Mouse (Mus musculus) hindbrain, embryonic 14.5 days (tissue): Measurements from ENCODE around the gene Dglucy. TPM values are rescaled to one million over a fixed set of nuclear protein-coding genes. Genes with fewer than 3 reads are reported as not detected.

Experiments used
- ATAC-seq: fragments of 200-750 bp; cut with Nextera tagmentation; 2 replicates; pipeline ENCODE4 v1.8.0; 2017; ENCODE audit warnings: moderate number of reproducible peaks, mild to moderate bottlenecking, moderate TSS enrichment, moderate library complexity; ENCODE audit not compliant: low FRiP score
- DNase-seq: peaks from one replicate; pipeline ENCODE4 v3.0.0-alpha.2; 2015; ENCODE audit warnings: low spot score
- H3K27ac ChIP-seq: fragments of 300-500 bp; sonication (generic); 2 replicates; pipeline ENCODE4 v1.5.1; 2014; ENCODE audit warnings: mild to moderate bottlenecking, moderate library complexity
- H3K27me3 ChIP-seq: fragments of 300-500 bp; sonication (generic); 2 replicates; pipeline ENCODE4 v1.6.1; 2014; ENCODE audit warnings: mild to moderate bottlenecking, low read length, mixed read lengths; ENCODE audit not compliant: control insufficient read depth, insufficient read depth
- H3K36me3 ChIP-seq: fragments of 300-500 bp; sonication (generic); replicated peaks from 2 replicates; pipeline ENCODE4 v1.6.1; 2014; ENCODE audit not compliant: control insufficient read depth, insufficient read depth
- H3K4me1 ChIP-seq: fragments of 300-500 bp; sonication (generic); replicated peaks from 2 replicates; pipeline ENCODE4 v1.6.1; 2014; ENCODE audit warnings: antibody characterized with exemption, low read length, mixed read lengths; ENCODE audit not compliant: control insufficient read depth, insufficient read depth
- H3K4me2 ChIP-seq: fragments of 300-500 bp; sonication (generic); replicated peaks from 2 replicates; pipeline ENCODE4 v1.6.1; 2014; ENCODE audit warnings: mild to moderate bottlenecking, moderate library complexity
- H3K4me3 ChIP-seq: fragments of 300-500 bp; sonication (generic); replicated peaks from 2 replicates; pipeline ENCODE4 v1.5.1; 2014; ENCODE audit warnings: mild to moderate bottlenecking, low read length
- H3K9ac ChIP-seq: fragments of 300-500 bp; sonication (generic); 2 replicates; pipeline ENCODE4 v1.6.1; 2014
- H3K9me3 ChIP-seq: fragments of 300-500 bp; sonication (generic); 2 replicates; pipeline ENCODE4 v1.6.1; 2016; ENCODE audit warnings: low read length; ENCODE audit not compliant: control insufficient read depth
- WGBS: fragments of 180-500 bp; shearing (Covaris S2); extraction: QIAGEN DNeasy Blood & Tissue Kit; methylation state at CpG from one replicate; pipeline ENCODE4 v1.1.7; 2014; 5-methylcytosine and 5-hydroxymethylcytosine counted together
- polyA plus RNA-seq: library from polyadenylated mRNA; unstranded; fragments of >200 nt; fragmentation: Nextera tagmentation; extraction: Ambion mirVana; gene quantifications from 2 replicates; pipeline ENCODE4 v1.2.1, GENCODE M21; 2014

Dglucy gene
- polyA plus RNA-seq, 1 experiment from 2014 or later: 3.2 TPM

DNA sequence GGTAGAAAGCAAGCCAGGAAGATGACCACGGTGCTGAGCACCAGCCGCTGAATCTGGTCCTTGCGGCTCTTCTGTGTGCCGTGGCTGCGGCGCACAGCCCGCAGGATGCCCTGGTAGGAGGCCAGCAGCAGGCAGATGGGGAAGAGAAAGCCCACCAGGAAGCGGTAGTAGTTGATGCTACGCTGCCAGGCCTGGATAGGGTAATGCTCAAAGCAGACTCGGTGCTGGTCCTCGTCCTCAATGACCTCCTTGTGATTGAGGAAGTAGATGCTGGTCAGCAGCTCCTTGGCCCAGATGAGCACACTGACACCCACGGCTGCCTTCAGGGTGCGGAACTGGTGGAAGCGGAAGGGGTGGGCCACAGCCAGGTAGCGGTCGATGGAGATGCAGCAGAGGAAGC lies 99.7 kb downstream of the Dglucy start:
- WGBS: 93% methylated on average over 16 of the region's 16 CpGs

DNA sequence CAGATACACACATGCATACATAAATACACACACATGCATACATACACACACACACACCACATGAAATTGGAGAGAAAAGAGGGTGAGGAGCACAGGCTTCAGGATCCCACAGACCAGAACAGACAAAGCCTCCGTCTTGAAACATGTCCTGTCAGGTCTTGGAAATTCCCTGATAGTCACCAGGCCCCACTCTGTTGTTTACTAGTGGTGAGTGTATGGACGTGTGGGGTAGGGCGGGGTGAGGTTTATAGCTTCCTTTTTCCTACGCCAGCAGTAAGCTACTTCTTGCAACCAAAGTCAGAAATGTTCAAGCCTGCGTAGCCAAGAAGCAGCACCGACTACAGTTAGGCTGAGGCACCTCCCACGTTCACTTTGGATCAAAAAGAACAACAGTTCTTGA lies 104.3 kb downstream of the Dglucy start:
- peaks cover 6% of the 10 kb centered on the region; the same call in 1 of the 2 replicates for H3K4me1 ChIP-seq
- H3K4me2 ChIP-seq: no peak overlapping the region
- WGBS: 88% methylated on average over 7 of the region's 7 CpGs
- no peaks in the 10 kb centered on the region for H3K36me3 ChIP-seq
- H3K9ac ChIP-seq: no peak overlapping the region
- ATAC-seq (no peak), DNase-seq (no peak)
- no peak overlapping the region for H3K4me3 ChIP-seq
- H3K27me3 ChIP-seq: no peaks in the 10 kb centered on the region
- H3K27ac ChIP-seq: no peak overlapping the region
- no peaks in the 10 kb centered on the region for H3K9me3 ChIP-seq

More for the DNA sequence above, 99.7 kb downstream of the Dglucy start:
- H3K36me3 ChIP-seq: no peaks in the 10 kb centered on the region
- no peak for DNase-seq
- no peaks in the 10 kb centered on the region for H3K9me3 ChIP-seq
- no peak overlapping the region for H3K27ac ChIP-seq
- no peaks in the 10 kb centered on the region for H3K4me1 ChIP-seq
- no peaks in the 10 kb centered on the region for H3K27me3 ChIP-seq
- no peak for ATAC-seq
- H3K9ac ChIP-seq: no peak overlapping the region
- no peak overlapping the region for H3K4me2 ChIP-seq
- no peak overlapping the region for H3K4me3 ChIP-seq

DNA sequence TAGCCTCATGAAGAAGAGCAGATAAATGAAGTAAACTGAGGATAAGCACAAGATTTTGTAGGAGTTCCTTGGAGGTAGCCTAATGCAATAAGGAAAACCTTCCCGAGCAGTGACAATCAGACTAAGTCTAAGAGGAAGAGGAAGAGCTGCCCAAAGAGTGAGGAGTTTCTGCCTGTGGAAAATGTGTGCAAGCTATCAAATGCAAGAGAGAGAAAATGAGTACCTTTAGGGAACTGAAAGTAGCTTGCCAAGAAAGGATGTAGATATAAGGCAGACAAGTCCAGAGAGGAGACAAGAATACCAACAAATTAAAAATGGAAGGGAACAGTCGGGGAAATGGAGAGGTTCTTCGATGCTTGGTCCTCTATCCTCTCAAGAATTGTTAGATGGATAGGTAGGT lies 106.7 kb downstream of the Dglucy start:
- Histone ChIP-seq H3K9ac (no peak overlapping the region), H3K4me2 (no peak overlapping the region), H3K4me1 (peaks cover 6% of the 10 kb centered on the region; the same call in 1 of the 2 replicates), H3K9me3 (no peaks in the 10 kb centered on the region), H3K36me3 (no peaks in the 10 kb centered on the region), H3K27me3 (no peaks in the 10 kb centered on the region), H3K27ac (no peak overlapping the region), H3K4me3 (no peak overlapping the region)
- DNase-seq (no peak), ATAC-seq (no peak)
- WGBS: 92% methylated on average over 3 of the region's 3 CpGs

DNA sequence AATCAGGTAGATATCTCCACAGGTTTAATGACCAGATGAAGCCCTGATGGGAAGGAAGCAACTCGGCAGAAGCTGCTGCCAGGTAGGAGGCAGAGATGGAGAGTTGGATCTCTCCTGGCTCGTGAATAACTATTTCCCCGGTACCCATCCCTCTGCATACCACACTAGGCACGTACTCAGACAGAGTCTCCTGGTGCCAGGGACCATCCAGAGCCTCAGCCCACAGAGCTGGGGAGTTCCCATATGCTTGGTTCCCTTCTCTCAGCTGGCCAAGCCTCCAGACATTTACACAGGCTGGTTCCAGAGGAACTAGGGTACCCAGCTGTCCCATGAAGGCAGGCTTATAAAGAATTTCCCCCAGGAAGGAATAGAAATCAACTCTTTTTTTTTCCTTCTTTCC lies 108.0 kb downstream of the Dglucy start:
- Histone ChIP-seq H3K36me3 (no peaks in the 10 kb centered on the region), H3K27ac (no peak overlapping the region), H3K9me3 (no peaks in the 10 kb centered on the region), H3K4me1 (peaks cover 6% of the 10 kb centered on the region; the same call in 1 of the 2 replicates), H3K4me2 (no peak overlapping the region), H3K27me3 (no peaks in the 10 kb centered on the region), H3K9ac (no peak overlapping the region), H3K4me3 (no peak overlapping the region)
- 86% methylated on average over 4 of the region's 4 CpGs for WGBS
- ATAC-seq (no peak), DNase-seq (no peak)

- Histone ChIP-seq H3K4me3 (no peak overlapping the region), H3K36me3 (no peaks in the 10 kb centered on the region), H3K9me3 (no peaks in the 10 kb centered on the region), H3K4me1 (peaks cover 6% of the 10 kb centered on the region; the same call in 1 of the 2 replicates), H3K4me2 (no peak overlapping the region; the same call in 1 of the 2 replicates), H3K27me3 (no peaks in the 10 kb centered on the region), H3K9ac (no peak overlapping the region), H3K27ac (no peak overlapping the region)
- ATAC-seq: peak; percentile 37; the same call in 1 of the 2 replicates
- 45% methylated on average over 12 of the region's 12 CpGs for WGBS
- peak; percentile 42 for DNase-seq
Measured at GRCm38 (mm10) chr12:100887801-100888258, 109.0 kb downstream of the Dglucy start.

- 93% methylated on average over 3 of the region's 3 CpGs for whole genome bisulfite sequencing
- no peak for DNase-seq
- Histone ChIP-seq H3K4me3 (no peak overlapping the region), H3K36me3 (no peaks in the 10 kb centered on the region), H3K4me1 (peaks cover 10% of the 10 kb centered on the region; the same call in 1 of the 2 replicates), H3K27me3 (no peaks in the 10 kb centered on the region), H3K4me2 (no peak overlapping the region), H3K9ac (no peak overlapping the region), H3K27ac (no peak overlapping the region), H3K9me3 (no peaks in the 10 kb centered on the region)
- ATAC-seq: no peak
Measured at GRCm38 (mm10) chr12:100890548-100890947, 111.7 kb downstream of the Dglucy start.

DNA sequence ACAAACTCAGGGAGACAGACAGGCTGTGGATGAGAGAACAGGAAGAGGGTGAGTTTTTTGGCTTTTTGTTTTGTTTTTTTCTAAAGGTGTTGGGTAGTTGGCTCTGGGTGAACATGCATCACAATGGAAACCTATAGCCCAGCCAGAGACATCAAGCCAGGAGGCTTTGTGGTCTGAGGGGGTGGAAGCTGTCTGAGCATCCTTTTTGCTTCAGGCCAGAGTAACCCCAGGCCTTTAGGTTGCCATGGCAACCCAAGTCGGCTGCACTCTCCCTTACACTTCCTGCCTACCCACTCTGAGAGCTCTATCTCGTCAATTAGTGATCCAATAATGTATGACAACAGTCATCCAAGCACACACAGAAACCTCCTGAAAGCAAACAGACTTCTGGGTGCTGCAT lies 116.6 kb downstream of the Dglucy start:
- WGBS: 0% methylated on average over 2 of the region's 2 CpGs
- H3K9ac ChIP-seq: no peak overlapping the region
- H3K27ac ChIP-seq: no peak overlapping the region
- no peaks in the 10 kb centered on the region for H3K9me3 ChIP-seq
- H3K27me3 ChIP-seq: peaks cover 35% of the 10 kb centered on the region
- H3K4me3 ChIP-seq: no peak overlapping the region
- peaks cover 29% of the 10 kb centered on the region for H3K4me1 ChIP-seq
- DNase-seq (no peak), ATAC-seq (peak; percentile 70)
- H3K4me2 ChIP-seq: no peak overlapping the region
- no peaks in the 10 kb centered on the region for H3K36me3 ChIP-seq

- Histone ChIP-seq H3K4me3 (no peak overlapping the region), H3K27me3 (peaks cover 39% of the 10 kb centered on the region), H3K9ac (no peak overlapping the region), H3K4me2 (no peak overlapping the region), H3K4me1 (peaks cover 29% of the 10 kb centered on the region), H3K36me3 (no peaks in the 10 kb centered on the region), H3K9me3 (no peaks in the 10 kb centered on the region), H3K27ac (no peak overlapping the region)
- ATAC-seq (no peak), DNase-seq (no peak)
- WGBS: 45% methylated on average over 3 of the region's 3 CpGs
Measured at GRCm38 (mm10) chr12:100896661-100897060, 117.8 kb downstream of the Dglucy start.

GRCm38 (mm10) chr12:100897736-100898650 lies 119.1 kb downstream of the Dglucy start:
- 18% methylated on average over 12 of the region's 12 CpGs for WGBS
- peaks cover 39% of the 10 kb centered on the region for H3K27me3 ChIP-seq
- H3K4me2 ChIP-seq: peak overlapping the region; percentile 85
- ATAC-seq (no peak), DNase-seq (no peak)
- no peaks in the 10 kb centered on the region for H3K9me3 ChIP-seq
- no peak overlapping the region for H3K27ac ChIP-seq
- peak overlapping the region; percentile 45 for H3K4me3 ChIP-seq
- H3K36me3 ChIP-seq: no peaks in the 10 kb centered on the region
- peaks cover 29% of the 10 kb centered on the region for H3K4me1 ChIP-seq
- H3K9ac ChIP-seq: no peak overlapping the region
